Mouse (Mus musculus) lung, postnatal 10 days (tissue): ENCODE results near the gene Olfr597.
"Not testable (repeated sequence)": the region's sequence is repeated elsewhere in the genome, so short reads cannot be mapped to it uniquely, and the experiment has no call there.

ENCODE experiments used
- DNase-seq: peaks from one replicate; pipeline ENCODE4 v3.0.0; 2021

Gene Olfr597

DNA sequence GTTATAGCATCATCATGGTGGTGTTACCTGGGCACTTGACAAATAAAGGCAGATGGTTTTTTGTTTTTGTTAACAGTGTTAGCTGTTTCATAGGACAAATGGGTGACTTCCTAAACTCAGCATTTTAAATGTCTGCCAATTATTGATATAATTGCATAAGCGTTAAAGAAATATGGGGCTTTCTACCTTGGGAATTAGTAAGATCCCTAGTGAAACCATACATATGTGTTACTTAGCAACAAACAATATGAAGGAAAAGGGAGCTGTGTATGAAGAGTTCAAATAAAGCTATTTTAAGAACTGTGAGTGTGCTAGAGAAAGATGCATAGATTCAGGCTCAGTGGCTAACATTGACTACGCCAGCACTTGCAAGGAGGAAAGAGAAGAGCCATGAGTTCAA, at the start of gene Olfr597:
TSS of gene Olfr597 (plus strand) at position 301 of the 400 bp plus-strand sequence.
- not testable (repeated sequence) for DNase-seq

DNA sequence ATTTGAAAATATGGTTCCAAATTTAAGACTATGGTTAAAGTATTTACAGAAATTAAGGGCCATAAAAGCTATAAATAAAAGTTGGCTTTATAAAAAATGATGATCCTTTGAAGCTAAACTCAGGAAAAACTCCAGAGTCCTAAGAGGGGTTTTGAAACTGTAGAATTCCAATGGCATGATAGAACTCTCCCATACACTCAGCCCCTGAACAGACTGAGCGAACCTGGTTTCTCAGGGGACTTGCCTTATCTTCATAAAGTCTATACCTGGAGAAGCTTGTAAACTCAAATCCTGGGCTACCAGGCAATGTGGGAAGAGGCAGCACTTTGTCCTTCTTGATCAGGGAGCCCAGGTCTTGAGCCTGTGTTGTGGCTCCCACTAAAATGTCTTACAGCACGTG, 10.8 kb upstream of the Olfr597 start, which contains the start of gene Olfr596:
TSS of gene Olfr596 (plus strand) at position 301 of the 400 bp plus-strand sequence.
- DNase-seq = not testable (repeated sequence)

DNA sequence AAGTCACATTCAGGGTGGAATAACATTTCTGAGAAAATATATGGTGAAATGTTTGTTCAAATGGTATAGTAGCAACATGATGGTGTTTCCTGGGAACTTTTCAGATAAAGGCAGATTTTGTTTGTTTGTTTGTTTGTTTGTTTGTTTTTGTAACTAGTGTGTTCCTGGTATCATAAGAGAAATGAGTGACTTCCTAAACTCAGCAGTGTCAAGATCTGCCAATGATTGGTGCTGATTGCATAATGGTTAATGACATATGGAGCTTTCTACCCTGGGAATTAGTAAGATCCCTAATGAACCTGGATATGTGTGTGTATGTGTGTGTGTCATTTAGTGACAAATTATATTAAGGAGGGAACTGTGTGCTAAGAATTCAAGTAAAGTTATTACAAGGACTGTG, 7.2 kb downstream of the Olfr597 start, which contains the start of gene Olfr598:
TSS of gene Olfr598 (plus strand) at position 301 of the 400 bp plus-strand sequence.
- no peak for DNase-seq

DNA sequence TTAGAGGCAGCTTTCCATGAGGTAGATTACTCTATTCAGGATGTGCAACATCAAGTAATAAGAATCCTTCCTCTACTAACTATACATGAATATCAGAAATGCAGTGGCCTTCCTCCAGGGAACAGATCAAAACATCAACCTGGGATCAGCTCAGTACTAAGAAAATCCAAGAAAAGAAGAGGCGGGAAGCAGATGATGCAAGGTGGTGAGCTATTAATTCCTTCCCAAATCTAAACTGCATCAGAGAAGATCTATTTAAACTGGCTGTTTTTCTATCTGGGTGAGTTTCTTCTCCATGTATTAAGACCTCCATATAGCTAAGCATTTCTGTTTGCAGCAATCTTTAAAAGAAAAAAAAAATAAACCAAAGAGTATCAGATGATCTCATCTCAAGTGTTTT, 19.5 kb downstream of the Olfr597 start, which contains the start of gene Olfr599:
TSS of gene Olfr599 (plus strand) at position 301 of the 400 bp plus-strand sequence.
- no peak for DNase-seq

DNA sequence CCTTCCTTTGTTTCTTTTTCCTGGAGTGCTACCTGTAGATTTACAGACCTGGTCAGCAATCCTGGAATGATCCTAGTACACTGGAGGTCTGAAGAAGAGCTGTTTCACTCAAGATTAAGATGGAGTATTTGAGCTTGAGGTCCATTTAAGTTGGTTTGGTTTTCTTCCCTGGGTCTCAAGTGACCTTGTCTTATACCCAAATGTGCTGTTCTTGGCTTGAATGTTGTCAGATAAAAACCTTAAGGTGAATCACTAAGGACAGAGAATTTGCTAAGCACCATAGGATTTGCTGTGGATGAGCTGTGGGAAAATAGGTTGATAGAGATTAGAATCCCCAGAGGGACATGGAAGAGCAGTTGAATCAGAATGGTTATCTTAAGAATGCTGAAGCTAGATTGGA, 33.5 kb downstream of the Olfr597 start, which contains the start of gene Olfr600:
TSS of gene Olfr600 (minus strand) at position 101 of the 400 bp plus-strand sequence.
- no peak for DNase-seq

DNA sequence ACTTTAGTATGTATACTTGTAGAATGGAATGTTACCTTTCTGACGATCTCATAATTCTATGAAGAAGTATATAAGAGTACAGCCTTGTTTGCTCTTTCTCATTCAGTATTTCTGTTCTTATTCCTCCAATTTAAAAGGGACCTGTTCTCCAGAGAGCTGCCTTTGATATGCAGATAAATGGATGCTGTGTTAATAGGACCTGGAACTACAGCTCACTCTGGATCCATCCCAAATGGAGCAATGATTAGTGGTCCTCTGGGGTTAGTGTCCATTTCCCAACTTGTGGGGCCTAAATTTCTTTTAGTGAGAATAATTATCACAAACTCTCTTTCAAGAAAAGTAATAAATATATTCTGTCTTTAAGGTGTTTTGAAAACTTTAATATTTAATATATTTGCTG, 46.4 kb downstream of the Olfr597 start, which contains the start of gene Olfr601:
TSS of gene Olfr601 (minus strand) at position 101 of the 400 bp plus-strand sequence.
- DNase-seq = no peak
